Mouse (Mus musculus) testis, adult 2 months (tissue): ENCODE data around the gene Pgpep1.

Source experiments
- CTCF ChIP-seq: fragments of 200-500 bp; IDR thresholded peaks from 2 replicates; pipeline ENCODE4 v1.5.1; 2012; ENCODE audit warnings: low read depth, mild to moderate bottlenecking, inconsistent platforms, low read length, moderate library complexity; ENCODE audit not compliant: control insufficient read depth, insufficient read depth, insufficient replicate concordance
- POLR2A ChIP-seq: fragments of 200-500 bp; IDR thresholded peaks from 2 replicates; pipeline ENCODE4 v1.6.1; 2012; ENCODE audit warnings: low read depth, mild to moderate bottlenecking, inconsistent platforms, low read length, moderate library complexity; ENCODE audit not compliant: control insufficient read depth

DNA sequence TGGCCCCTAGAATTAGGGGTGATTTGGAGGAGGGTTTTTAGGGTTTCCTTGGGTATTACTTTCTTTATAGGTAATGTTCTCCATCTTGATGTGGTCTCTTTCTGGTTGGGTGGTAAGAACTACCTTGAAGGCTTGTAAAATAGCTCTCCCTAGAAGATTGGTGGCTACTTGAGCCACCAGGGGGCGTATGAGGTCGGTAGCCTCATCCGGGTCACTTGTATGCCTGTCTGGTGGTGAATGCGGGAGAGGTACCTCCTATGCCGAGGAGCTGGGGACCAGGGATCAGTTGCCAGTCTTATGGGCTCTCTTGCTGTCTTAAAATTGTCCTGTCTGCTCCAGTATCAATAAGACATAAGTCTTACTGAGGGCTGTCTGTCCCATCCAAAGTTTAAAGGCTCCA is 35.1 kb downstream of the Pgpep1 start:
- TF ChIP-seq CTCF (peak; percentile 46; the same call in 1 of the 2 replicates), POLR2A (no peak)
